Mouse (Mus musculus) MEL (cell line): ENCODE measurements around the gene Arhgef3.

Source experiments
- CHD2 ChIP-seq: IDR thresholded peaks from 2 replicates; pipeline ENCODE4 v1.6.1; 2011; ENCODE audit warnings: low read length, improper control_type of control experiment
- CTCF ChIP-seq, 3 experiments: IDR thresholded peaks in 2 of 3; conservative IDR thresholded peaks in 1 of 3; 2 replicates each; pipeline ENCODE4 v1.5.1; 2011 to 2012; ENCODE audit warnings: low read length in 3 of 3, low read depth in 2 of 3, mild to moderate bottlenecking in 2 of 3, improper control_type of control experiment in 1 of 3, inconsistent platforms in 1 of 3, mixed read lengths in 1 of 3, moderate library complexity in 1 of 3; ENCODE audit not compliant: control insufficient read depth in 1 of 3, insufficient read depth in 1 of 3, poor library complexity in 1 of 3, severe bottlenecking in 1 of 3
- EP300 ChIP-seq, 2 experiments: IDR thresholded peaks; 2 replicates each; pipeline ENCODE4 v1.6.1; 2011; ENCODE audit warnings: improper control_type of control experiment in 2 of 2, low read length in 2 of 2, low read depth in 1 of 2, mild to moderate bottlenecking in 1 of 2
- MAFK ChIP-seq: IDR thresholded peaks from 2 replicates; pipeline ENCODE4 v1.6.1; 2011; ENCODE audit warnings: low read depth, mild to moderate bottlenecking, low read length, improper control_type of control experiment, borderline replicate concordance
- SMC3 ChIP-seq: IDR thresholded peaks from 2 replicates; pipeline ENCODE4 v1.6.1; 2011; ENCODE audit warnings: low read depth, low read length, improper control_type of control experiment
- TBP ChIP-seq: IDR thresholded peaks from 2 replicates; pipeline ENCODE4 v1.8.0; 2011; ENCODE audit warnings: low read depth, low read length, improper control_type of control experiment
- ZC3H11A ChIP-seq: IDR thresholded peaks from 2 replicates; pipeline ENCODE4 v1.6.1; 2012; ENCODE audit warnings: low read depth, mild to moderate bottlenecking, inconsistent platforms, low read length, improper control_type of control experiment
- ZKSCAN1 ChIP-seq: IDR thresholded peaks from 2 replicates; pipeline ENCODE4 v1.6.1; 2012; ENCODE audit warnings: low read depth, mild to moderate bottlenecking, inconsistent platforms, low read length, improper control_type of control experiment, moderate library complexity

- TF ChIP-seq ZC3H11A (no peak), TBP (no peak), MAFK (no peak), SMC3 (no peak), CTCF (IDR thresholded peaks at IDR 0.05 in 2 of 3, conservative IDR thresholded peaks at IDR 0.05 in 1 of 3; ENCODE audit: control insufficient read depth in 1 of 3, insufficient read depth in 1 of 3, low read depth in 2 of 3, low read length in 3 of 3, poor library complexity in 1 of 3, severe bottlenecking in 1 of 3) (no peak), ZKSCAN1 (no peak), CHD2 (no peak), EP300 (IDR thresholded peaks at IDR 0.05; ENCODE audit: low read depth in 1 of 2, low read length in 2 of 2) (no peak)
Measured at GRCm38 (mm10) chr14:27271371-27272071, 156.8 kb downstream of the Arhgef3 start.
